Mouse (Mus musculus): ENCODE measurements around the gene Hsd11b1. TPM values are rescaled to one million over a fixed set of nuclear protein-coding genes. Genes with fewer than 3 reads are reported as not detected.

The Hsd11b1 gene
- total RNA-seq, 2 experiments from 2014 or later = 16.6 to 16.8 TPM

Other genes starting within 250 kb of the Hsd11b1 start
- gene Syt14, start 228.3 kb downstream of the Hsd11b1 start, total RNA-seq (2021) = 10 to 100 TPM; 25.3 TPM
- gene Diexf, start 133.8 kb downstream of the Hsd11b1 start, total RNA-seq (2021) = 10 to 100 TPM; 22.0 to 22.5 TPM
- 1 to 10 TPM; 1.6 to 1.7 TPM for gene Irf6, start 111.0 kb downstream of the Hsd11b1 start, total RNA-seq (2021)
- gene A130010J15Rik, start 96.0 kb downstream of the Hsd11b1 start, total RNA-seq (2021) = 1 to 10 TPM; 3.1 to 4.3 TPM
- 1 to 10 TPM; 1.7 to 1.9 TPM for gene Traf3ip3, start 62.4 kb downstream of the Hsd11b1 start, total RNA-seq (2021)
- gene Lamb3, start 56.4 kb downstream of the Hsd11b1 start, total RNA-seq (2021) = 1 to 10 TPM in 1 of 2 experiments, under 1 TPM in 1; 0.98 to 2.2 TPM
- 1 to 10 TPM; 7.3 to 8.0 TPM for gene G0s2, start 9.1 kb upstream of the Hsd11b1 start, total RNA-seq (2021)
- gene Camk1g, start 106.2 kb upstream of the Hsd11b1 start, total RNA-seq (2021) = 10 to 100 TPM; 38.1 to 38.2 TPM